Mouse (Mus musculus) natural killer cell, adult 2 months (primary cell): ENCODE measurements around the gene Gm49336.

Source experiments
- DNase-seq, 2 experiments: peaks; one replicate each; pipeline ENCODE4 v3.0.0; 2022; ENCODE audit warnings: low spot score in 2 of 2

Gm49336 gene

DNA sequence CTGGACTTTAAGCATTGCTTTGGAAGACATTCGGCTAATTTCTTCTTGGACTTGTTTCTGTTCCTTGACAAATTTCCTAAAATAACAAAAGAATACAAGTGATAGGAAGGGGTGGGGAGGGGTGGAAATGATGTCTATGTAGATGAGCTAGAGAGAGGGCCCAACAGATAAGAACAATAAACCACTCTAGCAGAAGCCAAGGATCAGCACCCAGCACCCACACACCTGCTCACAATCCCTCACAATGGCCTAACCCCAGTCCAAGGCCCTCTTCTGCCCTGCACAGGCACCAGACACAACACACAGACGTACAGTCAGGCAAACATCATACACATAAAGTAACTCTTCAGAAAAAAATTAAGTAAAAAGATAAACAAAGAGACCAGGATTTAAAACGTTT is 12.8 kb downstream of the Gm49336 start:
- no peak for DNase-seq

DNA sequence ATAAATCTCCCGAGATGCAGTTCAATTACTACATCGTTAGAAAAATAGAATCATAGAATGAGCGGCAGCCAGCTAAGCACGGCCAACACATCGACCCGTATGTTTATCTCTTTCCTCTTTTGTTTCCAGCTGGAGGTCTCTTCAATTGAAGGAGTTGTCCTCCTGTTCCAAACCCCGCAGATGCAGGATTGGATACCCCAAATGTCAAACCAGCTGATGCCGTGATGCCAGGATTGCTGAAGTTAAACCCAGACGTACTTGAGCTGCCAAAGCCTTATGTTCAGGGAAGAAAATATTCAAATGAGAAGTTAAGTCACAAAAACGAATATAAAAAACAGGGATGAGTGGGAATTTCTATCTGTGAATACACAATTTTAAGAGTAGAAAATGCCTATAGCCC is 31.4 kb downstream of the Gm49336 start:
- no peak for DNase-seq

DNA sequence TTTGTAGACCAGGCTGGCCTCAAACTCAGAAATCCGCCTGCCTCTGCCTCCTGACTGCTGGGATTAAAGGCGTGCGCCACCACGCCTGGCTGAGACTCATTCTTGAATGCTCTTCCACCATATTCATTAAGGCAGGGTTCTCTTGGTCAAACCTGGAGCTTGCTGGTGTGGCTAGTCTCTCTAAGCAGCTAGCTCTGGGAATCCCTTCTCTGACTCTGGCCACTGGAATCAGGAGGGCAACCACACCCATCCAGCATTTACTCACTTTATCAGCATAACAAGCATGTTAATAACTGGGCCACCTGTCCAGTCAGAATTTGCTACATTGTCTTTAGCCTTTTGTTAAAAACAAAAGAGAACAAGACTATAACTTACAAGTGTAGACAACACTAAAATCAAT is 33.7 kb downstream of the Gm49336 start:
- no peak for DNase-seq

DNA sequence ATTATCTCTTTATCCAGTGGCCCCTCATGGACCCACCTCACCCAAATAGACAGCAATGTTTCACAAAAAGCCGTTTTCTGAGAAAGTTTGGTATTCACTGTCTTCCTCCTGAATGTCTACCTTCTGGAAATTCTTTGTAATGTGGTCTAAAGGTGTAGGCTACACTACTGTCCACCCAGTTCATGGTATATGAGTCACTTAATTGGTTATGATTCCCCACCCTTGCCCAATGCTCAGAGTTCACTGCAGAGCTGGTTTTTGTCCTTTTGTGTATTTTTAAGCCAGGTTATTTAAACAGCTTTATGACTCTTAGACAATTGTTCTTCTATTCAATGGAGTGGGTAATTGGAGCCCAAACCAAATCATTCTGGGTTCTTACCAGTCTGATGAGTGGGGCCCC is 35.2 kb downstream of the Gm49336 start:
- DNase-seq, result no peak

DNA sequence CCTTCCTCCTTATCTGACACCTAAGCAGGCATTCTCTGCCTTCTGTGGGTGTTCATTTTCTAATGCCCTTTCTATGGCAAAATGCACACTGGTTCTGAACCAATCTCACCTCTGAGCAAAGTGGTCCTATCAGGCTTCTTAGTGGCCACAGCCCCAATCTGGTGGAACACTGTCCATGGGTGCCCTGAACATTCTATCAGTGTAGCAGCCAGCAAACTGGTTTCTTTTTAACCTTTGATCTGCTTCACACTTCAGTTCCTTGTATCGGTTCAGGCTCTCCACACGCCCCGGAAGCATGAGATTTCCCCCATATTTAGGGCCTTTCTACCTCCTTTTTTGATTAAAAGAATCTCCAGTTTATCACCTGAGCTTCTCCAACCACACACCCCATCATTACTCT is 36.3 kb downstream of the Gm49336 start:
- DNase-seq, result no peak

DNA sequence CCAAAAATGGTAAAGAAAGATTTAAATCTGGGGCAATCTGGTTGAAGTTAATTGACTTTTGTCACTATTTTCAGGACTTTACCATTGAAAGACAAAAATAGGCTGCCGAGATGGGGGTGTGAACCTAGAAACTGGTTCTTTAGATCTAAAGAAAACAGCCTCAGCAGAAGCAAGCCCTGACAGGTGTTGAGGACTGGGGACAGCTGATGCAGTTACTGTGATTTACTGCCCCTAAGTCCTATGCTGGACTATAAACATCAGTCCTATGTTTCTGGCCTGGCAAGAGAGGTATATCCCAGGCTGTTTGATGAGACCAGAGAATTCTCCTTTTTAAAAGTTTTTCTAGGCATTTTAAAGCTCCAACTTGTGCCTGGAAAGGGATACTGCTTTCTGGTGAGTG is 37.3 kb downstream of the Gm49336 start:
- DNase-seq, result no peak

DNA sequence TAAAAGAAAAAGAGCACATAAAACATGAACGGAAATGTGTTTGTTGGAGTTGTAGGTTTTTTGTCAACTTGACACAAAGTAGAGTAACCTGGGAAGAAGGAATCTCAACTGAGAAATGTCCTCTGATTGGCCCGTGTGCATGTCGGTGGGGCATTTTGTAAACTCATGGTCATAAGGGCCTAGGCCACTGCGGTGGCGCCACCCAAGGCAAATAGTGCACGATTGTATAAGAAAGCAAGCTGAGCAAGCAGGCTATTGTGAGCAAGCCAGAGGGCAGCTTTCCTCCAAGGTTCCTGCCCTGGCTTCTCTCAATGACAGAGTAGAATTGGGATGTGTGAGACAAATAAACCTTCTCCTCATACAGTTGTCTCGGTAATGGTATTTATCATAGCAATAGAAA is 42.1 kb downstream of the Gm49336 start:
- no peak for DNase-seq

DNA sequence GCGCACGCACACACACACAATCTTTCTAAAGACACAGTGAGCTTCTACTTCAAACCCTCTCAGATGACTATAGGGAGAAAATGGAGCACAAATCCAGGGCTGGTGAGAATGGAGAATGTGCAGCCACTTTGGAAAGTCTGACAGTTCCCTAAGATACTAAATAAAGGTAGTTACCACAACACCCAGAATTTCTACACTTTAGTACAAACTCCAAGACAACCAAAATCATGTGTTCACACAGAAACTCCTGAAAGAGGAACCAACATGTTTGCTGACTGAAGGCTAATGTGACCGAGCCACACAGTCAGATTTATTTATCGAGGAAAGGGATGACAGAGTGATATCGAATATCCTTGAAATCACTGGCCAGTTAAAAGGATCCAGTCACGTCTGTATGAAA is 46.3 kb downstream of the Gm49336 start:
- DNase-seq, result no peak

DNA sequence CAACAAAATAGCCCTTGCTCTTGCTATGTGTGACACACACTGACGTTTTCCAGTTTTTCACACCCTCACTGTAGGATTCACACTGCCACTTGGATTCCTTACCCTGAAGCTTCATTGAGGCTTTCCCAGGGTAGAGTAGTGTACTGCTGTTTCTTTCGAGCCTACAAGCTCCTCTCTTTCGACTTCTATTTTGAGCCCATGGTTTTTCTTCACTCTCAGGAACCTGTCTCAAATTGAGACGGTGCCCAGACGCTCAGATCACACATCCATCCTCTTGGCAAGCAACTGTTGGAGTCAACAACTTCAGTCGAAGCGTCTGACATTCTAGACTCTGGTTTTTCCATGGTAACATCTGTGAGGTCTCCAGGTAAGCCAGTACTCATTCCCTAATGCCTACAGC is 54.4 kb downstream of the Gm49336 start, which contains the start of gene Atp8a2:
TSS of gene Atp8a2 (minus strand) at position 296 of the 400 bp plus-strand sequence.
- DNase-seq, result no peak

DNA sequence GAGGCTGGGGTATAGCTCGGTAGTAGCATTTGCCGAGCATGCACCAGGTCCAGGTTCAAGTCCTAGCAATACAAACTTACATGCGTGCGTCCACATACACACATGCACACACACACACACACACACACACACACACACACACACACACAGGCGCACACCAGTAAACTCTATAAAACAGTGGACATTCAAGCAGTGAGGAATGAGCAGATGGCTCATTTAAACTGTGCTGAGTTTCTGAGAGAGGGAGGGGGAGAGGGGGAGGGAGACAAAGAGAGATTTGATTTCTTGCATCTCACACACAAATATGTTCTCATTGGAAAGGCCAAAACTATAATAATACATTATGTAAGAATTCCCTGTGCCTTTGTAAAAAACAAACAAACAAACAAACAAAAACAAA is 55.3 kb downstream of the Gm49336 start:
- no peak for DNase-seq

DNA sequence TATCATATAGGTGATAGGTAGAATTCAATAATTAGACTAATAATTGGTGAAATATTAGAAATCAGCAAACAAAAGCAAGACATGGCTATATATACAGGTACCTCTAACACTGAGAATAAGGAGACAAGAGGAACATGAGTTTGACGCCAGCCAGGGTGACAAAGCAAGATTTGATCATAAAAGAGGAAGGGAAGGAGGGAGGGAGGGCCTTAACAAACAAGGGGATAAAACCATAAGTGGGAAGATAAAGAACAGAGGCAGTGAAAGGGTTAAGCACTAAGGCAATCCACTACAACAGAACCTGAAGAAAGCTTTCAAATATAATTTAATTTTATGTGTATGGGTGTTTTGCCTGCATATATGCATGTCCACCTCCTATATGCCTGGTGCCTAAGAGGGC is 56.7 kb downstream of the Gm49336 start:
- no peak for DNase-seq

DNA sequence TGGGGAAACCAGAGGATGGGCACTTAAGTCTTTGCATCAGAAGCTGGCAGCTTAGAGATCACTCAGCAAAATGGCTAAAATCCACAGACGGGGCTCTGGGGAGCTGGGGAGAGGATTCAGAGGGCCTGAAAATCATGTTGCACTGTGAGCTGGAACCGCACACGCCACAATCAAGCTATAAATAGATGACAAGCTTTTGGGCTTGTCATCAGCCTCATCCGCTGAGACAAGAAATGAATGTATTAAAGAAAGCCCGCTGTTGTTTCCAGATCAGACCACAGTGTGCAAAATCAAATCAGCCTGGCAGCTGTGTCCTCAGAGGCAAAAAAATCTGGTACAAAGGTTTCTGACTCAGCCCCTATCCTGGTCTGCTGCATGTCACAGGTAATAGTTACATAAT is 61.5 kb downstream of the Gm49336 start:
- no peak for DNase-seq

DNA sequence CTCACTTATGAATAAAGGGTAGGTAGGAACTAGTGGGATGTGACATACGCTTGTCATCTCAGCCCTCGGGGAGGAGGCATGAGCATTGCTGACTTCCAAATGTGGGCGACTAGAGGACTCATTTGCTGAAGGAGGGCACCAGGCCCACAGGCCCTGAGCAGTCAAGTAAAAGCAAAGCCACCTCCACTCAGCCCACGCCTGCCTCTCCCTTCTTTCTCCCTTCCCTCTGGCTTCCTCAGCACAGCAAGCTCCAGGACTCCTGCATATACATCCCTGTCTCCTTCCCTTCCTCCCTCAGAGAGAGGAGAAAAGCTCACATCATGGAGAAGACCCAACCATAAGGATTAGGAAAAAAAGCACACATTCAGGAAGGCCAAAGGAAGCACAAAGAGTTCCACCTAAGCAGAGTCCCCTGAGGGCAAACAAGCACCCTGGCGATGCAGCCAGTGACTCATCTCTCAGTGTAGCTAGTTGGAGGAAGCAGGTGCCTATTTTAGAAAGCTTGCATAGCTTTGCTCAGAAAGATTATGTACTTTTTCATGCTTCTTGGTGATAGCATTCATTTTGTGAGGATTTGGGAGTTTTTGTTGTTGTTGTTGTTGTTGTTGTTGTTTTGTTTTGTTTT is 63.0 kb downstream of the Gm49336 start:
- no peak for DNase-seq

DNA sequence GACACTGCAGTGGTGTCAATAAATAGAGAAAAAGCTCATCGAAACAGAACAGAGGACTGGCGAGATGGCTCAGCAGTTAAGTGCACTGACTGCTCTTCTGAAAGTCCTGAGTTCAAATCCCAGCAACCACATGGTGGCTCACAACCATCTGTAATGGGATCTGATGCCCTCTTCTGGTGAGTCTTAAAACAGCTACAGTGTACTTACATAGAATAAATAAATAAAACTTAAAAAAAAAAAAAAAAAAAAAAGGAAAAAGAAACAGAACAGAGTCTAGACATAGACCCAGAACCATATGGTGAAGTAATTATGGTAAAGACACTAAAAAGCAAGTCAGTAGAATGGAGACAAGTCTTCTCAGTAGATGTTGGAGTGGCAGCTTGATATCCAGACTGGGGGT is 70.0 kb downstream of the Gm49336 start:
- no peak for DNase-seq

DNA sequence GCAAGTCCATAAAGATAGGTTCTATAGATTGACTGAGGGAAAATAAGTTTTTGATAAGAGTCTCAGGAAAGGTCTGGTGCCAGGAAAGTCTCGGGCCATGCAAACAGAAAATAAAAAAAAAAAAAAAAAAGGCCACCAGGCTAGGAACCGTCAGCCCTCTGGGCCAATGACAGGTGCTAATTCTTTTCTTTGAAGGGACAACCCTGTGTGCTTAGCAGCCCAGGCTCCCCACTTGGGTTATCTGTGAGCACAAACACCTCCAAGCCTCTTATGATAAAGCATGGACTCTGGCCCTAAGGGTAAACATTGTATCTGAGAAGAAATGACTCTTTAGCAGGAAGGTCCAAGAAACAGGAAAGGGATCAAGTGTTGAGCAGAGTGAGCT is 72.7 kb downstream of the Gm49336 start:
- no peak for DNase-seq

DNA sequence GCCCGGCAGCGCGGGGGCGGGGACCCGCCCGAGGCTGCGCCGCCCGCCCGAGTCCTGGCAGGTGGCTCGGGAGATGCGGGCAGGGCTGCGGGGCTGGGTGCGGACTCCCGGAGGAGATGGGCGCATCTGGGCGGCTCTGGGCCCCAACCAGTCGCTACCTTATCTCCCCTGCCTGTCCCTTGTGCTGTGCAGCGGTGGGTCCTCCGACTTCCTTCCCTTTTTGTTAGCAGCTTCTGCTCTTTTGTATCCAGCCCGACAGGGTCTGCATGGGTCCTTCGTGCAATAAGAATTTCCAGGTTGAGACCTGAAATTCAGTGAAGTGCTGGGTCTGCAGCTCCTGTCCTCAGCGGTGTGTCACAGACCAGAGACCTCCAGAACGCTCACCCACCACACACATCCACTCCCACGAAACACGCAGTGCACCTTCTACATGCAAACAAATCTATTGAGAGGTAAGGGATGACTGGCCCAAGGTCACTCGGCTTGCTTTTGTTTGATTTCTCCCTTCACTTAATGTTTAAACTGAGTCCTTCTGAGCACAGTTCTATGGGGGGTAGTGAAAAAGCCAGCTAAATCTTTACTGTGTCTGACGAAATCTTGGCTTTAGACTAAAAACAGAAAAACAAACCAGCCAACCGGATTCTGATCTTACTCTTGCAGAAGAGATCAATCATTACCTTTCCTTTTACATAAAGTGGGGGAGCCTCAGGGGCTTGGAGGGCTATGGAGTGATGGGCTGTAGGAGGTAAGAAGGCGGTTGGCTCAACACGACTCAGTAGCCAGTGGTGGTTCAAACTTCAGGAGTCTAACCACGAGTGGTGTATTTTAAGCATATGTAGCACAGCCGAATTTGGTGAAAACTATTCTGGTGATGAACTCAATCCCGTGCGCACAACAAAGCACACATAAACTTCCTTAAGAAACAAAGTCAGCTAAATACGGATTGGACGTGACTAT is 73.4 kb downstream of the Gm49336 start:
- no peak for DNase-seq

DNA sequence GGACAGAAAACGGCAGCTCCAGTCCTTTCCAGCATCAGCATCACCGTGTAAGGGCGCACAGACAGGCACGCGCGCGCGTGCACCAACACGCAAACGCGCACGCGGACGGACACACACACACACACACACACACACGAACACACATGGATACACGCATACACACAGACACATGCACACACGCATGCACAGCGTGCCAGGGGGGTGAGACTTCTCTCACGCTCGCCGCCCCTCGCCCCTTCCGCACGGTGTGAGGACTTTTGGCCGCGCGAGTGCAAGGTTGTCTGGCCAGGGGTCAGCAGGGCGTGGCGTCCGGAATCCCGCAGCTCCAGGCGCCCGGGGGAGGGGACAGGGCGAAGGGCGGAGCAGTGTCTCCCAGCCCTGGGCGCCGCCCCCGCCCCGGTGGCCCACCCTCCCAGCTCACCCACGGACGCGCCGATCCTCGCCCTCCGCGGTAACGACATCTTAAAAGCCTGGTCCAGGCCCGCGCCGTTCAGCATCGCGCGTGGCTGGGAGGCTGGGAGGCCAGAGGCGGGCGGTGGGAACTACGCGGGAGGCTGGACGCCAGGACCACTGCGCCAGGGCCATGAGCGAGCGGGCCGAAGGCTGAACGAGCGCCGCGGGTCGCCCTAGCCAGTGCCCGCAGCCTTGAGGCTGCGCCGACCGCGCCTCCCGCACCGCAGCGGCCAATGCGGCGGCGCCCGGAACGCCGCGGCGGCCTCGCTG is 74.3 kb downstream of the Gm49336 start:
- no peak for DNase-seq

DNA sequence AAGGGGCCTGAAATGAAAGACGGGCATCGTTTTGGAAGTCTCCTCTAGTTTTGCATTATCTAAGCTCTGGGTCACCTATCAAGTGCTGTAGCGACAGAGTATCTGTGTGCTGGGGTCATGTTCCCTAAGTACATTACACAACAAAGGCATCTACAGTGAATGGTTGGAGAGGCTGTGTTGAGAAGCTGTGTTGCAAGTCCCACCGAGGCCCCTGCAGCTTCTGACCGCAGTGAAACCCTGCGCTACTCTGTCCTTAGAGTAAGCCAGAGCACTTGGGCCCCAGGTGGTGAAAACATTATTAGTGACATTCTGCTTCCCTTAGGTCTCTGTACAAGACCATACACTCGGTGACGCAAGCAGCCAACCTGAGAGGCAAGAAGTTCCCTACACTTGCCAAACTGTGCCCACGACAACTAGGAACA is 74.8 kb downstream of the Gm49336 start:
- DNase-seq, result no peak

DNA sequence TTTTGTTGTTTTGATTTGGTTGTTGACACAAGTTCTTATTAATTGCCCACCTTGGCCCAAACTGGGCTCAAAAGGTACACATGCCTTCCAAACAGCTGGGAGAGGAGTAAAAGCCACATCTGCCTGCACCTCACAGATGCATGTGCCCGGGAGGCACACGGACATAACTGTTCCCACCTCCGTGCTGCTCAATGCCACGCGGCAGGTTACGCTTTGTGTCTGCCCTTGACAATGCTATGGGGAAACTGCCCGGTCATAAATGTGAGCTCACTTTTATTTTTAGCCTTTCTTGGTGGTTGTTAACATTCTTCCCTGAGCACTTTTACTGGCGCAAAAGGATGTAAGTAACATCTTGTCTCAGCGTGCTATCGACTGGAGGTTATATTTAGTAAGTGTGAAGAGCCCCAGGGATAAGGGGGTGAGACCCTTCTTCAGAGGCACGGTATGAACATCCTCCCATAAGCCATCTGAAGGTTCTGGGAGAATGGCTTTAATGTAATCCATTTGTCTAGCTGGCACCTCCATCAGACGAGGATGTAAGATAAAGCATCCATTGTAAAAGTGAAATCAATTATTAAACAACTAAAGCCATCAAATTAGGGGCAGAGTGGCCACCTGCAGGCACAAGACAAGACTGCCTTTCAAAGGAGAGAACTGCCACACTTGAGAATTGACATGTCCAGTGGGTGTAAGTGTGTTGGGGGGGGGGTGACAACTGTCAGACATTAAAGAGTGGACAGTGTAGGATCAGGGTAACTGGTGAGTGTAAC is 78.8 kb downstream of the Gm49336 start:
- no peak for DNase-seq

DNA sequence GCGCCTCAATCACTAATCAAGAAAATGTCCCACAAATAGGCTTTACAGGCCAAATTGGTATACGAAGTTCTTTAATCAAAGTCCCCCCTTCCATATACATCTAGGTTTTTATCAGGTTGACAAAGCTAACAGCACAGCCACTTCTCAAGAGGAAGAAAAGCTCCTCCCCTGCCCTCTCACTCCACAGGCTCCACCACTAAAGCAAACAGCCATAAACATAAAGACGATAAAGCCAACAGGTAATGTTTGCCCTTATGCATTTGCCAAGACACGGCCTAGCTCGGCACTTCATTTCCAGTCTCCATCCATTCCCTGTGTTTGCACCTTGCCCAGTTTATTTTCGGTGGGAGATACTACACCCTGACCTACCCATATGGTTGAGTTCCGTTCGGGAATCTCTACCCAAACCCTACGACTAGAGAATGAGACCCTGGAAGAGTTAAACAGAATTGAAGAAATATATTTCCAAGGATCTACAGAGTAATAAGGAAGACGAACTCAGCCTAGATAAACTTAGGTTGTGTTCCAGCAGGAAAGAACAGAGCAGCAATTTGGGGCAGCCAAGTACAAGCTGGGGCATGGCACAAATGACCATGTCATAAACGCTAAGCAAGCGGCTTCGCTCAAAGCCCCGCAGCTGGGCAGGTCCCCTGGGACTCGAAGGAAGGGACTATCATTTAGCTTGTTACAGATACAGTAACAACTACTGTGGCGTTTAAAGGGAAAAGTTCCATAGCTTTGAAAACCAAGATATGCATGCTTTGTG is 80.3 kb downstream of the Gm49336 start:
- no peak for DNase-seq

DNA sequence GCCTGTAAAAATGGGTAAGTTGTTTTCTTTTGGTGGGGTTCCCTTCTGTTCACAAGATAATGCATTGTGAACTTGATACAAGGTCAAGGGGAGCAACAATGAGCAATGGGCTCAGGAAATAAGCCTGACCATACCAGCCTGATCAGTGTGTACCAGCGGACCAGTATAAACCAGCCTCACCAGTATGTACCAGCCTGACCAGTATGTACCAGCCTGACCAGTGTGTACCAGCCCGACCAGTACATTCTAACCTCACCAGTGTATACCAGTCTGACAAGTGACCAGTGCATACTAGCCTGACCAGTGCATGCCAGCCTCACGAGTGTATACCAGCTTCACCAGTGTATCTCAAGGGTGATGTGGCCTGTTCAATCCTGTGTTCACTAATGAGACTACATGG is 87.9 kb downstream of the Gm49336 start:
- DNase-seq, result no peak
